ENCODE assay signal across 8 mouse cellular contexts in genomic region chr11:57827048-57827914, GRCm38 (mm10). TPM values are rescaled to one million over a fixed set of nuclear protein-coding genes. Genes with fewer than 3 reads are reported as not detected.
DNase-seq lines count a peak whose midpoint lies in the region; ATAC-seq lines count a peak whose summit lies in the region.

No protein-coding gene starts in this region.

- H3K27ac ChIP-seq in kidney, embryonic 16.5 days (ENCODE audit: low read length) = no peak overlapping the region
- no peak overlapping the region for H3K27ac ChIP-seq in embryonic facial prominence, embryonic 11.5 days (replicated peaks; ENCODE audit: low read depth, low read length)
- peak overlapping the region; percentile 35; the same call in 1 of the 2 replicates for H3K27ac ChIP-seq in intestine, embryonic 14.5 days (ENCODE audit: low read depth)
- no peak overlapping the region for H3K27ac ChIP-seq in neural tube, embryonic 13.5 days (replicated peaks)

- peaks cover 17% of the 10 kb centered on the region for H3K4me1 ChIP-seq in kidney, embryonic 16.5 days (ENCODE audit: insufficient read depth, low read length)
- H3K4me1 ChIP-seq in embryonic facial prominence, embryonic 11.5 days (ENCODE audit: control insufficient read depth, insufficient read depth, low read length) = no peaks in the 10 kb centered on the region; the same call in 1 of the 2 replicates
- H3K4me1 ChIP-seq in intestine, embryonic 14.5 days (replicated peaks; ENCODE audit: control insufficient read depth, insufficient read depth, low read length) = peaks cover 28% of the 10 kb centered on the region; the same call in 1 of the 2 replicates
- peaks cover 21% of the 10 kb centered on the region for H3K4me1 ChIP-seq in neural tube, embryonic 13.5 days (replicated peaks)

- peak overlapping the region; percentile 38; the same call in 1 of the 2 replicates for H3K9ac ChIP-seq in kidney, embryonic 16.5 days (replicated peaks; ENCODE audit: low read length)
- H3K9ac ChIP-seq in embryonic facial prominence, embryonic 11.5 days (replicated peaks; ENCODE audit: low read length) = no peak overlapping the region
- H3K9ac ChIP-seq in intestine, embryonic 14.5 days (ENCODE audit: low read length) = peak overlapping the region; percentile 50; the same call in 1 of the 2 replicates
- no peak overlapping the region for H3K9ac ChIP-seq in neural tube, embryonic 13.5 days

- no peaks in the 10 kb centered on the region for H3K9me3 ChIP-seq in kidney, embryonic 16.5 days (ENCODE audit: low read length)
- H3K9me3 ChIP-seq in embryonic facial prominence, embryonic 11.5 days (replicated peaks; ENCODE audit: control insufficient read depth, low read length) = no peaks in the 10 kb centered on the region
- H3K9me3 ChIP-seq in intestine, embryonic 14.5 days (ENCODE audit: control insufficient read depth, low read length) = no peaks in the 10 kb centered on the region
- no peaks in the 10 kb centered on the region for H3K9me3 ChIP-seq in neural tube, embryonic 13.5 days

- under 1% methylated on average over 41 of the region's 41 CpGs for WGBS in kidney, embryonic 16.5 days
- WGBS in embryonic facial prominence, embryonic 11.5 days = under 1% methylated on average over 41 of the region's 41 CpGs
- WGBS in intestine, embryonic 14.5 days = 5% methylated on average over 41 of the region's 41 CpGs
- under 1% methylated on average over 40 of the region's 41 CpGs for WGBS in neural tube, embryonic 13.5 days

- H3K27me3 ChIP-seq in kidney, embryonic 16.5 days (ENCODE audit: insufficient read depth, low read length) = peaks cover 85% of the 10 kb centered on the region
- peaks cover 45% of the 10 kb centered on the region for H3K27me3 ChIP-seq in embryonic facial prominence, embryonic 11.5 days (ENCODE audit: control insufficient read depth, insufficient read depth, low read length)
- H3K27me3 ChIP-seq in intestine, embryonic 14.5 days (replicated peaks; ENCODE audit: control insufficient read depth, insufficient read depth, low read length) = peaks cover 46% of the 10 kb centered on the region
- H3K27me3 ChIP-seq in neural tube, embryonic 13.5 days = peaks cover 89% of the 10 kb centered on the region

- peak overlapping the region; percentile 39 for H3K4me3 ChIP-seq in kidney, embryonic 16.5 days (ENCODE audit: low read length)
- H3K4me3 ChIP-seq in embryonic facial prominence, embryonic 11.5 days (ENCODE audit: low read depth, low read length) = peak overlapping the region; percentile 15
- H3K4me3 ChIP-seq in intestine, embryonic 14.5 days (ENCODE audit: low read depth, low read length) = peak overlapping the region; percentile 56
- peak overlapping the region; percentile 25 for H3K4me3 ChIP-seq in neural tube, embryonic 13.5 days

- no peaks in the 10 kb centered on the region for H3K36me3 ChIP-seq in kidney, embryonic 16.5 days (ENCODE audit: insufficient read depth, low read length)
- H3K36me3 ChIP-seq in embryonic facial prominence, embryonic 11.5 days (replicated peaks; ENCODE audit: control insufficient read depth, insufficient read depth, low read depth, low read length) = no peaks in the 10 kb centered on the region
- H3K36me3 ChIP-seq in intestine, embryonic 14.5 days (ENCODE audit: control insufficient read depth, insufficient read depth, low read length) = no peaks in the 10 kb centered on the region
- H3K36me3 ChIP-seq in neural tube, embryonic 13.5 days = no peaks in the 10 kb centered on the region

- peak overlapping the region; percentile 57 for H3K4me2 ChIP-seq in kidney, embryonic 16.5 days (replicated peaks; ENCODE audit: low read depth, low read length)
- H3K4me2 ChIP-seq in embryonic facial prominence, embryonic 11.5 days (ENCODE audit: low read depth, low read length) = peak overlapping the region; percentile 37
- H3K4me2 ChIP-seq in intestine, embryonic 14.5 days (ENCODE audit: low read length) = peak overlapping the region; percentile 74
- H3K4me2 ChIP-seq in neural tube, embryonic 13.5 days = peak overlapping the region; percentile 49

- no peak for ATAC-seq in kidney, embryonic 16.5 days (ENCODE audit: low FRiP score, low TSS enrichment)
- no peak for ATAC-seq in embryonic facial prominence, embryonic 11.5 days (replicated peaks; ENCODE audit: insufficient number of reproducible peaks, low FRiP score, low TSS enrichment, low read depth)
- no peak for ATAC-seq in intestine, embryonic 14.5 days (replicated peaks; ENCODE audit: low FRiP score, low TSS enrichment, low read depth)
- no peak for ATAC-seq in neural tube, embryonic 13.5 days (ENCODE audit: low read depth)

- intact Hi-C loops in left cerebral cortex, postnatal 14 days (cut with DNase I) = no loop called here

- DNase-seq in kidney, postnatal 36 days = no peak
- DNase-seq in embryonic facial prominence, embryonic 11.5 days (ENCODE audit: low spot score) = peak; percentile 43
- peak; percentile 81 for DNase-seq in intestine, embryonic 14.5 days (ENCODE audit: low spot score)
- DNase-seq in adrenal gland, adult (ENCODE audit: inconsistent age in 2 of 2, low spot score in 1 of 2) = no peak
- no peak for DNase-seq in left cerebral cortex, postnatal 14 days (ENCODE audit: low spot score in 2 of 2)
- DNase-seq in layer of hippocampus, postnatal 36 days = no peak

RNA-seq across cellular contexts. Expression of gene Hand1, which starts 5.3 kb away (rescaled TPM):
- 0.97 and 1.8 TPM in 2 replicates for polyA plus RNA-seq in kidney, embryonic 16.5 days (2015; fragmentation: Nextera tagmentation; extraction: Ambion mirVana)
- polyA plus RNA-seq in embryonic facial prominence, embryonic 11.5 days (2014; fragmentation: Nextera tagmentation; extraction: Ambion mirVana) = 8.2 and 11.9 TPM in 2 replicates
- 36.6 and 44.4 TPM in 2 replicates for polyA plus RNA-seq in intestine, embryonic 14.5 days (2014; fragmentation: Nextera tagmentation; extraction: Ambion mirVana)
- polyA plus RNA-seq in neural tube, embryonic 13.5 days (2015; fragmentation: Nextera tagmentation; extraction: Ambion mirVana) = 0.28 TPM in 1 of 2 replicates, not detected in the other
- not detected for total RNA-seq in left cerebral cortex, postnatal 14 days (2021)
- not detected for total RNA-seq in layer of hippocampus, postnatal 36 days (2021)

RNA-seq across cellular contexts. Expression of gene Sap30l, which starts 25.8 kb away (rescaled TPM):
- polyA plus RNA-seq in kidney, embryonic 16.5 days (2015; fragmentation: Nextera tagmentation; extraction: Ambion mirVana) = 6.1 and 7.1 TPM in 2 replicates
- 15.0 and 16.2 TPM in 2 replicates for polyA plus RNA-seq in embryonic facial prominence, embryonic 11.5 days (2014; fragmentation: Nextera tagmentation; extraction: Ambion mirVana)
- polyA plus RNA-seq in intestine, embryonic 14.5 days (2014; fragmentation: Nextera tagmentation; extraction: Ambion mirVana) = 10.1 and 15.0 TPM in 2 replicates
- polyA plus RNA-seq in neural tube, embryonic 13.5 days (2015; fragmentation: Nextera tagmentation; extraction: Ambion mirVana) = 15.6 and 16.7 TPM in 2 replicates
- total RNA-seq in left cerebral cortex, postnatal 14 days (2021) = 10 to 100 TPM; 43.8 to 47.8 TPM
- 10 to 100 TPM; 53.9 to 55.0 TPM for total RNA-seq in layer of hippocampus, postnatal 36 days (2021)

Comparison
In these comparisons a context has a peak if more than half of its experiments do, and no peak if none do; other contexts are left out.
1. H3K9ac ChIP-seq: peak in kidney, embryonic 16.5 days (single experiment) and intestine, embryonic 14.5 days (single experiment); none in embryonic facial prominence, embryonic 11.5 days (single experiment) and neural tube, embryonic 13.5 days (single experiment).
2. DNase-seq: peak in embryonic facial prominence, embryonic 11.5 days (single experiment) and intestine, embryonic 14.5 days (single experiment); none in kidney, postnatal 36 days (0 of 2), adrenal gland, adult (0 of 2), left cerebral cortex, postnatal 14 days (0 of 2) and layer of hippocampus, postnatal 36 days (0 of 2).
3. Peak in every context shown above with its lines, with median percentiles within 50 percentile points of each other: H3K4me2 ChIP-seq and H3K4me3 ChIP-seq.